Mouse (Mus musculus) stomach, postnatal 0 days (tissue): ENCODE data around the gene Calcb. TPM values are rescaled to one million over a fixed set of nuclear protein-coding genes. Genes with fewer than 3 reads are reported as not detected.

Experiments
- ATAC-seq: fragments of 200-750 bp; cut with Nextera tagmentation; 2 replicates; pipeline ENCODE4 v1.8.0; 2017; ENCODE audit not compliant: low FRiP score, low TSS enrichment
- DNase-seq: peaks from one replicate; pipeline ENCODE4 v3.0.0-alpha.2; 2016; ENCODE audit warnings: low spot score
- H3K27ac ChIP-seq: fragments of 300-500 bp; sonication (generic); replicated peaks from 2 replicates; pipeline ENCODE4 v1.5.1; 2014; ENCODE audit warnings: mild to moderate bottlenecking, control low read depth
- H3K27me3 ChIP-seq: fragments of 300-500 bp; sonication (generic); 2 replicates; pipeline ENCODE4 v1.6.1; 2014; ENCODE audit warnings: low read length; ENCODE audit not compliant: control insufficient read depth, insufficient read depth
- H3K36me3 ChIP-seq: fragments of 300-500 bp; sonication (generic); 2 replicates; pipeline ENCODE4 v1.6.1; 2014; ENCODE audit warnings: low read length, mixed read lengths; ENCODE audit not compliant: control insufficient read depth, insufficient read depth
- H3K4me1 ChIP-seq: fragments of 300-500 bp; sonication (generic); replicated peaks from 2 replicates; pipeline ENCODE4 v1.6.1; 2014; ENCODE audit warnings: antibody characterized with exemption; ENCODE audit not compliant: control insufficient read depth, insufficient read depth
- H3K4me2 ChIP-seq: fragments of 300-500 bp; sonication (generic); replicated peaks from 2 replicates; pipeline ENCODE4 v1.6.1; 2014; ENCODE audit warnings: low read depth, mild to moderate bottlenecking, control low read depth, moderate library complexity
- H3K4me3 ChIP-seq: fragments of 300-500 bp; sonication (generic); 2 replicates; pipeline ENCODE4 v1.5.1; 2014; ENCODE audit warnings: low read depth, low read length, control low read depth
- H3K9ac ChIP-seq: fragments of 300-500 bp; sonication (generic); 2 replicates; pipeline ENCODE4 v1.6.1; 2014; ENCODE audit warnings: mild to moderate bottlenecking, low read length, control low read depth, mixed read lengths
- H3K9me3 ChIP-seq: fragments of 300-500 bp; sonication (generic); 2 replicates; pipeline ENCODE4 v1.6.1; 2016; ENCODE audit warnings: low read length; ENCODE audit not compliant: control insufficient read depth
- CTCF ChIP-seq: IDR thresholded peaks from 2 replicates; pipeline ENCODE4 v1.5.1; 2016; ENCODE audit warnings: antibody characterized with exemption, low read depth, mild to moderate bottlenecking, moderate library complexity
- EP300 ChIP-seq: optimal IDR thresholded peaks from 2 replicates; pipeline ENCODE3; 2016; ENCODE audit warnings: antibody characterized with exemption
- WGBS: fragments of 180-500 bp; shearing (Covaris S2); extraction: QIAGEN DNeasy Blood & Tissue Kit; methylation state at CpG from one replicate; pipeline ENCODE4 v1.1.7; 2014; 5-methylcytosine and 5-hydroxymethylcytosine counted together
- polyA plus RNA-seq: library from polyadenylated mRNA; unstranded; fragments of >200 nt; fragmentation: Nextera tagmentation; extraction: Ambion mirVana; gene quantifications from 2 replicates; pipeline ENCODE4 v1.2.1, GENCODE M21; 2015

The Calcb gene
- 3.5 and 3.7 TPM in 2 replicates for polyA plus RNA-seq

GRCm38 (mm10) chr7:114718300-114718699 lies at the start of gene Calcb:
Gene Calcb (plus strand): TSS chr7:114718643.
- Histone ChIP-seq H3K4me2 (peak within 1 kb of the TSS; percentile 37), H3K27me3 (0 out of 2 replicates have a peak, but pooled peaks cover 2% of the 10 kb centered on the region), H3K9me3 (no peaks in the 10 kb centered on the region), H3K27ac (no peak within 1 kb of the TSS), H3K4me3 (peak within 1 kb of the TSS; percentile 13), H3K9ac (0 out of 2 replicates have a peak within 1 kb of the TSS, but pooled peaks have one; percentile 4), H3K4me1 (no peaks in the 10 kb centered on the region), H3K36me3 (no peaks in the 10 kb centered on the region)
- 7% methylated on average over 11 of the region's 11 CpGs for WGBS
- no peak for TF ChIP-seq CTCF
- no peak for TF ChIP-seq EP300
- ATAC-seq (0 out of 2 replicates have a peak, but pooled peaks have one; percentile 35), DNase-seq (no peak)

- 55% methylated on average over 1 of the region's 1 CpGs for WGBS
- no peak overlapping the region for H3K4me2 ChIP-seq
Measured at GRCm38 (mm10) chr7:114671405-114671804, 47.0 kb upstream of the Calcb start.

GRCm38 (mm10) chr7:114672697-114673096 lies 45.7 kb upstream of the Calcb start:
- Histone ChIP-seq H3K4me3 (no peak overlapping the region), H3K27me3 (no peaks in the 10 kb centered on the region), H3K27ac (no peak overlapping the region), H3K4me1 (no peaks in the 10 kb centered on the region), H3K9ac (no peak overlapping the region), H3K9me3 (no peaks in the 10 kb centered on the region), H3K4me2 (no peak overlapping the region), H3K36me3 (no peaks in the 10 kb centered on the region)
- ATAC-seq (no peak), DNase-seq (no peak)
- TF ChIP-seq CTCF (peak; percentile 70), EP300 (no peak)
- 23% methylated on average over 2 of the region's 2 CpGs for WGBS

More at GRCm38 (mm10) chr7:114671405-114671804, 47.0 kb upstream of the Calcb start:
- no peak overlapping the region for H3K4me3 ChIP-seq
- no peaks in the 10 kb centered on the region for H3K4me1 ChIP-seq
- no peaks in the 10 kb centered on the region for H3K27me3 ChIP-seq
- H3K36me3 ChIP-seq, result no peaks in the 10 kb centered on the region
- no peak overlapping the region for H3K27ac ChIP-seq
- no peak for ATAC-seq
- TF ChIP-seq EP300, result no peak
- TF ChIP-seq CTCF, result no peak
- H3K9ac ChIP-seq, result no peak overlapping the region
- no peak for DNase-seq
- H3K9me3 ChIP-seq, result no peaks in the 10 kb centered on the region

- no peaks in the 10 kb centered on the region for H3K27me3 ChIP-seq
- no peaks in the 10 kb centered on the region for H3K4me1 ChIP-seq
- no peak overlapping the region for H3K27ac ChIP-seq
- DNase-seq (no peak), ATAC-seq (no peak)
- H3K9ac ChIP-seq, result no peak overlapping the region
- H3K4me3 ChIP-seq, result no peak overlapping the region
- H3K4me2 ChIP-seq, result no peak overlapping the region
- TF ChIP-seq CTCF, result peak; percentile 69
- no peak for TF ChIP-seq EP300
- H3K9me3 ChIP-seq, result no peaks in the 10 kb centered on the region
- no peaks in the 10 kb centered on the region for H3K36me3 ChIP-seq
Measured at GRCm38 (mm10) chr7:114692339-114692738, 26.1 kb upstream of the Calcb start.

- TF ChIP-seq EP300 (no peak), CTCF (no peak)
- ATAC-seq (no peak), DNase-seq (no peak)
Measured at GRCm38 (mm10) chr7:114700871-114701270, 17.6 kb upstream of the Calcb start.

GRCm38 (mm10) chr7:114706716-114707115 lies 11.7 kb upstream of the Calcb start:
- Histone ChIP-seq H3K4me2 (no peak overlapping the region), H3K9ac (no peak overlapping the region), H3K4me1 (no peaks in the 10 kb centered on the region), H3K36me3 (no peaks in the 10 kb centered on the region), H3K9me3 (no peaks in the 10 kb centered on the region), H3K4me3 (no peak overlapping the region), H3K27ac (no peak overlapping the region), H3K27me3 (no peaks in the 10 kb centered on the region)
- TF ChIP-seq CTCF (no peak), EP300 (no peak)
- ATAC-seq, result no peak
- WGBS, result 39% methylated on average over 4 of the region's 4 CpGs
- no peak for DNase-seq

More at GRCm38 (mm10) chr7:114700871-114701270, 17.6 kb upstream of the Calcb start:
- Histone ChIP-seq H3K9me3 (no peaks in the 10 kb centered on the region), H3K27ac (no peak overlapping the region), H3K4me1 (0 out of 2 replicates have a peak, but pooled peaks cover 2% of the 10 kb centered on the region), H3K4me3 (no peak overlapping the region), H3K27me3 (no peaks in the 10 kb centered on the region), H3K9ac (no peak overlapping the region), H3K4me2 (no peak overlapping the region), H3K36me3 (no peaks in the 10 kb centered on the region)
- WGBS, result 18% methylated on average over 2 of the region's 2 CpGs
